Mouse (Mus musculus): ENCODE data around the gene Tnfrsf19.

GRCm38 (mm10) chr14:61005127-61005837, 41.0 kb downstream of the Tnfrsf19 start:
- no peak for TF ChIP-seq POLR2A (IDR thresholded peaks at IDR 0.05; ENCODE audit: borderline replicate concordance, extremely low read depth, insufficient read depth, insufficient read length, poor library complexity, severe bottlenecking)
- no peak for TF ChIP-seq CTCF (IDR thresholded peaks at IDR 0.05; ENCODE audit: borderline replicate concordance, extremely low read depth, insufficient read depth, insufficient read length)
